Mouse (Mus musculus): ENCODE measurements around the gene Dhrs2. TPM values are rescaled to one million over a fixed set of nuclear protein-coding genes. Genes with fewer than 3 reads are reported as not detected.

Gene Dhrs2
- total and polyA plus RNA-seq, 3 experiments = not detected

GRCm38 (mm10) chr14:55234639-55235038, 12.8 kb downstream of the Dhrs2 start:
- Histone ChIP-seq H3K9me3 (replicated peaks; ENCODE audit: low read length) (peaks cover 4% of the 10 kb centered on the region), H3K4me1 (ENCODE audit: control insufficient read depth in 1 of 2, insufficient read depth in 2 of 2) (no peaks in the 10 kb centered on the region), H3K4me3 (replicated peaks in 1 of 3; ENCODE audit: low read depth in 2 of 3, low read length in 2 of 3, poor library complexity in 1 of 3) (no peak overlapping the region), H3K27ac (ENCODE audit: insufficient read depth, low read depth) (no peak overlapping the region), H3K27me3 (replicated peaks) (peaks cover 24% of the 10 kb centered on the region), H3K79me2 (replicated peaks; ENCODE audit: control insufficient read depth, extremely low read depth, insufficient read depth, poor library complexity, severe bottlenecking) (no peaks in the 10 kb centered on the region), H3K9ac (ENCODE audit: insufficient read depth, low read depth) (no peak overlapping the region), H3K36me3 (replicated peaks in 1 of 2; ENCODE audit: control insufficient read depth in 1 of 2, insufficient read depth in 1 of 2, low read length in 1 of 2) (no peaks in the 10 kb centered on the region), H3K4me2 (ENCODE audit: insufficient read depth, low read depth, poor library complexity, severe bottlenecking) (no peak overlapping the region)
- no peak for DNase-seq (ENCODE audit: extremely low read depth)
- in situ Hi-C loops (cut with MboI; ENCODE audit: low pct_ligation_motif_present, low pct_unique_long_range_greater_than_20kb, low sequenced_read_pairs) (no loop called here), dilution Hi-C loops (cut with MboI; ENCODE audit: extremely low pct_ligation_motif_present, extremely low pct_unique_long_range_greater_than_20kb, low sequenced_read_pairs) (no loop called here)
- TF ChIP-seq UBTF (IDR thresholded peaks at IDR 0.05; ENCODE audit: low read depth, low read length) = no peak
- no peak for TF ChIP-seq ZMIZ1 (IDR thresholded peaks at IDR 0.05; ENCODE audit: low read depth, low read length)
- no peak for TF ChIP-seq GABPA (IDR thresholded peaks at IDR 0.05; ENCODE audit: insufficient replicate concordance, low read depth, low read length)
- no peak for TF ChIP-seq RCOR1 (conservative IDR thresholded peaks at IDR 0.05; ENCODE audit: low read depth, low read length)
- no peak for TF ChIP-seq JUND (conservative IDR thresholded peaks at IDR 0.05; ENCODE audit: low read depth, low read length)
- no peak for TF ChIP-seq IRF4 (IDR thresholded peaks at IDR 0.05; ENCODE audit: low read depth, low read length)
- no peak for TF ChIP-seq ZC3H11A (IDR thresholded peaks at IDR 0.05; ENCODE audit: low read depth, low read length)
- no peak for TF ChIP-seq PAX5 (IDR thresholded peaks at IDR 0.05; ENCODE audit: low read length)
- no peak for TF ChIP-seq ZNF384 (IDR thresholded peaks at IDR 0.05; ENCODE audit: low read depth, low read length)
- no peak for TF ChIP-seq BHLHE40 (IDR thresholded peaks at IDR 0.05; ENCODE audit: low read depth, low read length)
- no peak for TF ChIP-seq ELF1 (IDR thresholded peaks at IDR 0.05; ENCODE audit: low read depth, low read length)
- no peak for TF ChIP-seq EP300 (IDR thresholded peaks at IDR 0.05; ENCODE audit: low read length)
- TF ChIP-seq E2F4 (IDR thresholded peaks at IDR 0.05; ENCODE audit: insufficient replicate concordance, low read depth, low read length) = no peak
- no peak for TF ChIP-seq POLR2A (IDR thresholded peaks at IDR 0.05; ENCODE audit: low read depth, low read length)
- TF ChIP-seq MAFK (IDR thresholded peaks at IDR 0.05; ENCODE audit: insufficient replicate concordance, low read length) = no peak
- no peak for TF ChIP-seq USF1 (IDR thresholded peaks at IDR 0.05; ENCODE audit: low read depth, low read length)
- TF ChIP-seq ETS1 (conservative IDR thresholded peaks at IDR 0.05; ENCODE audit: low read depth, low read length) = no peak
- no peak for TF ChIP-seq MEF2A (IDR thresholded peaks at IDR 0.05; ENCODE audit: borderline replicate concordance, low read depth, low read length)

GRCm38 (mm10) chr14:55236685-55237084, 14.9 kb downstream of the Dhrs2 start:
- Histone ChIP-seq H3K9ac (ENCODE audit: insufficient read depth, low read depth) (no peak overlapping the region), H3K27ac (ENCODE audit: insufficient read depth, low read depth) (no peak overlapping the region), H3K4me1 (ENCODE audit: control insufficient read depth in 1 of 2, insufficient read depth in 2 of 2) (no peaks in the 10 kb centered on the region), H3K4me3 (replicated peaks in 1 of 3; ENCODE audit: low read depth in 2 of 3, low read length in 2 of 3, poor library complexity in 1 of 3) (no peak overlapping the region), H3K27me3 (replicated peaks) (peaks cover 33% of the 10 kb centered on the region), H3K4me2 (ENCODE audit: insufficient read depth, low read depth, poor library complexity, severe bottlenecking) (no peak overlapping the region), H3K36me3 (replicated peaks in 1 of 2; ENCODE audit: control insufficient read depth in 1 of 2, insufficient read depth in 1 of 2, low read length in 1 of 2) (no peaks in the 10 kb centered on the region), H3K9me3 (replicated peaks; ENCODE audit: low read length) (no peaks in the 10 kb centered on the region), H3K79me2 (replicated peaks; ENCODE audit: control insufficient read depth, extremely low read depth, insufficient read depth, poor library complexity, severe bottlenecking) (no peaks in the 10 kb centered on the region)
- TF ChIP-seq TCF12 (IDR thresholded peaks at IDR 0.05; ENCODE audit: low read depth, low read length) = no peak
- TF ChIP-seq ZMIZ1 (IDR thresholded peaks at IDR 0.05; ENCODE audit: low read depth, low read length) = no peak
- TF ChIP-seq RAD21 (IDR thresholded peaks at IDR 0.05; ENCODE audit: low read depth, low read length) = no peak
- TF ChIP-seq CHD2 (IDR thresholded peaks at IDR 0.05; ENCODE audit: low read length) = no peak
- no peak for TF ChIP-seq ZKSCAN1 (IDR thresholded peaks at IDR 0.05; ENCODE audit: borderline replicate concordance, low read depth, low read length)
- TF ChIP-seq GABPA (IDR thresholded peaks at IDR 0.05; ENCODE audit: insufficient replicate concordance, low read depth, low read length) = no peak
- no peak for TF ChIP-seq MAZ (IDR thresholded peaks at IDR 0.05; ENCODE audit: low read depth, low read length)
- no peak for TF ChIP-seq USF1 (IDR thresholded peaks at IDR 0.05; ENCODE audit: low read depth, low read length)
- TF ChIP-seq EP300 (IDR thresholded peaks at IDR 0.05; ENCODE audit: low read length) = no peak
- no peak for TF ChIP-seq KAT2A (IDR thresholded peaks at IDR 0.05; ENCODE audit: insufficient replicate concordance, low read length)
- TF ChIP-seq JUND (conservative IDR thresholded peaks at IDR 0.05; ENCODE audit: low read depth, low read length) = no peak
- TF ChIP-seq SIN3A (IDR thresholded peaks at IDR 0.05; ENCODE audit: low read length) = no peak
- TF ChIP-seq MYC (IDR thresholded peaks at IDR 0.05; ENCODE audit: low read depth, low read length) = no peak
- no peak for TF ChIP-seq PAX5 (IDR thresholded peaks at IDR 0.05; ENCODE audit: low read length)
- no peak for TF ChIP-seq UBTF (IDR thresholded peaks at IDR 0.05; ENCODE audit: low read depth, low read length)
- TF ChIP-seq SMC3 (IDR thresholded peaks at IDR 0.05; ENCODE audit: low read depth, low read length) = no peak
- no peak for TF ChIP-seq NRF1 (IDR thresholded peaks at IDR 0.05; ENCODE audit: low read depth, low read length)
- TF ChIP-seq BHLHE40 (IDR thresholded peaks at IDR 0.05; ENCODE audit: low read depth, low read length) = no peak
- DNase-seq (ENCODE audit: extremely low read depth) = no peak
- in situ Hi-C loops (cut with MboI; ENCODE audit: low pct_ligation_motif_present, low pct_unique_long_range_greater_than_20kb, low sequenced_read_pairs) (no loop called here), dilution Hi-C loops (cut with MboI; ENCODE audit: extremely low pct_ligation_motif_present, extremely low pct_unique_long_range_greater_than_20kb, low sequenced_read_pairs) (no loop called here)

Measured in CH12.LX (cell line).